Mouse (Mus musculus): ENCODE measurements around the gene Olfr1121. TPM values are rescaled to one million over a fixed set of nuclear protein-coding genes. Genes with fewer than 3 reads are reported as not detected.

Olfr1121 gene
- polyA plus RNA-seq (2012; ENCODE audit: low replicate concordance): not detected in 2 replicates

GRCm38 (mm10) chr2:87369595-87369994, at the start of gene Olfr1121:
Gene Olfr1121 (plus strand): TSS chr2:87369895.

GRCm38 (mm10) chr2:87354515-87354914, 15.2 kb upstream of the Olfr1121 start, which contains the start of gene Olfr1120:
Gene Olfr1120 (plus strand): TSS chr2:87354815.

GRCm38 (mm10) chr2:87385549-87385948, 15.9 kb downstream of the Olfr1121 start, which contains the start of gene Olfr1122:
Gene Olfr1122 (plus strand): TSS chr2:87385849.

GRCm38 (mm10) chr2:87416335-87416734, 46.6 kb downstream of the Olfr1121 start, which contains the start of gene Olfr1123:
Gene Olfr1123 (plus strand): TSS chr2:87416635.

Other genes with a start within 250 kb of the Olfr1121 start
- gene Olfr1110, start 229.6 kb upstream of the Olfr1121 start, polyA plus RNA-seq (2012; ENCODE audit: low replicate concordance): 0.09 TPM in 1 of 2 replicates, not detected in the other
- gene Olfr1111, start 217.3 kb upstream of the Olfr1121 start, polyA plus RNA-seq (2012; ENCODE audit: low replicate concordance): not detected in 2 replicates
- gene Olfr1112, start 182.1 kb upstream of the Olfr1121 start, polyA plus RNA-seq (2012; ENCODE audit: low replicate concordance): not detected in 2 replicates
- not detected in 2 replicates for gene Olfr1113, start 160.9 kb upstream of the Olfr1121 start, polyA plus RNA-seq (2012; ENCODE audit: low replicate concordance)
- gene Olfr1115, start 121.9 kb upstream of the Olfr1121 start, polyA plus RNA-seq (2012; ENCODE audit: low replicate concordance): not detected in 2 replicates
- 0.02 TPM in 1 of 2 replicates, not detected in the other for gene Olfr1116, start 102.4 kb upstream of the Olfr1121 start, polyA plus RNA-seq (2012; ENCODE audit: low replicate concordance)
- 0.03 TPM in 1 of 2 replicates, not detected in the other for gene Olfr1118, start 62.3 kb upstream of the Olfr1121 start, polyA plus RNA-seq (2012; ENCODE audit: low replicate concordance)
- gene Olfr1120, start 15.1 kb upstream of the Olfr1121 start, polyA plus RNA-seq (2012; ENCODE audit: low replicate concordance): not detected in 2 replicates
- not detected in 2 replicates for gene Olfr1122, start 16.0 kb downstream of the Olfr1121 start, polyA plus RNA-seq (2012; ENCODE audit: low replicate concordance)
- gene Olfr1123, start 46.7 kb downstream of the Olfr1121 start, polyA plus RNA-seq (2012; ENCODE audit: low replicate concordance): not detected in 2 replicates
- gene Olfr1124, start 60.4 kb downstream of the Olfr1121 start, polyA plus RNA-seq (2012; ENCODE audit: low replicate concordance): not detected in 2 replicates
- not detected in 2 replicates for gene Olfr1126, start 84.1 kb downstream of the Olfr1121 start, polyA plus RNA-seq (2012; ENCODE audit: low replicate concordance)
- gene Pramel7, start 127.2 kb downstream of the Olfr1121 start, polyA plus RNA-seq (2012; ENCODE audit: low replicate concordance): not detected in 2 replicates
- gene Pramel6, start 136.7 kb downstream of the Olfr1121 start, polyA plus RNA-seq (2012; ENCODE audit: low replicate concordance): not detected in 2 replicates
- gene Olfr153, start 161.9 kb downstream of the Olfr1121 start, polyA plus RNA-seq (2012; ENCODE audit: low replicate concordance): not detected in 2 replicates
- not detected in 2 replicates for gene Olfr1128, start 175.6 kb downstream of the Olfr1121 start, polyA plus RNA-seq (2012; ENCODE audit: low replicate concordance)
- gene Olfr1129, start 204.0 kb downstream of the Olfr1121 start, polyA plus RNA-seq (2012; ENCODE audit: low replicate concordance): not detected in 2 replicates
- gene Olfr1130, start 236.3 kb downstream of the Olfr1121 start, polyA plus RNA-seq (2012; ENCODE audit: low replicate concordance): 0.07 TPM in 1 of 2 replicates, not detected in the other